Mouse (Mus musculus) midbrain, embryonic 10.5 days (tissue): Measurements from ENCODE around the gene Rps23. TPM values are rescaled to one million over a fixed set of nuclear protein-coding genes. Genes with fewer than 3 reads are reported as not detected.
"Not testable (repeated sequence)": the region's sequence is repeated elsewhere in the genome, so short reads cannot be mapped to it uniquely, and the experiment has no call there.

ENCODE experiments used
- DNase-seq: peaks from one replicate; pipeline ENCODE4 v3.0.0-alpha.2; 2017; ENCODE audit warnings: low spot score
- H3K27ac ChIP-seq: fragments of 300-500 bp; sonication (generic); replicated peaks from 2 replicates; pipeline ENCODE4 v1.5.1; 2016; ENCODE audit warnings: mild to moderate bottlenecking
- H3K27me3 ChIP-seq: fragments of 300-500 bp; sonication (generic); 2 replicates; pipeline ENCODE4 v1.6.1; 2016; ENCODE audit warnings: low read depth, mild to moderate bottlenecking; ENCODE audit not compliant: poor library complexity, severe bottlenecking
- H3K36me3 ChIP-seq: fragments of 300-500 bp; sonication (generic); 2 replicates; pipeline ENCODE4 v1.6.1; 2016; ENCODE audit warnings: mild to moderate bottlenecking, moderate library complexity
- H3K4me1 ChIP-seq: fragments of 300-500 bp; sonication (generic); 2 replicates; pipeline ENCODE4 v1.6.1; 2016
- H3K4me3 ChIP-seq: fragments of 300-500 bp; sonication (generic); 2 replicates; pipeline ENCODE4 v1.5.1; 2016; ENCODE audit warnings: mild to moderate bottlenecking, moderate library complexity
- H3K9me3 ChIP-seq: fragments of 300-500 bp; sonication (generic); replicated peaks from 2 replicates; pipeline ENCODE4 v1.6.1; 2016; ENCODE audit warnings: mild to moderate bottlenecking
- WGBS: fragments of 180-500 bp; shearing (Covaris S2); methylation state at CpG from one replicate; pipeline ENCODE4 v1.1.7; 2016; 5-methylcytosine and 5-hydroxymethylcytosine counted together
- polyA plus RNA-seq: library from polyadenylated mRNA; unstranded; fragments of >200 nt; fragmentation: Nextera tagmentation; extraction: Ambion mirVana; gene quantifications from 2 replicates; pipeline ENCODE4 v1.2.1, GENCODE M21; 2016

The Rps23 gene
- polyA plus RNA-seq, 1 experiment from 2014 or later: 190 TPM

DNA sequence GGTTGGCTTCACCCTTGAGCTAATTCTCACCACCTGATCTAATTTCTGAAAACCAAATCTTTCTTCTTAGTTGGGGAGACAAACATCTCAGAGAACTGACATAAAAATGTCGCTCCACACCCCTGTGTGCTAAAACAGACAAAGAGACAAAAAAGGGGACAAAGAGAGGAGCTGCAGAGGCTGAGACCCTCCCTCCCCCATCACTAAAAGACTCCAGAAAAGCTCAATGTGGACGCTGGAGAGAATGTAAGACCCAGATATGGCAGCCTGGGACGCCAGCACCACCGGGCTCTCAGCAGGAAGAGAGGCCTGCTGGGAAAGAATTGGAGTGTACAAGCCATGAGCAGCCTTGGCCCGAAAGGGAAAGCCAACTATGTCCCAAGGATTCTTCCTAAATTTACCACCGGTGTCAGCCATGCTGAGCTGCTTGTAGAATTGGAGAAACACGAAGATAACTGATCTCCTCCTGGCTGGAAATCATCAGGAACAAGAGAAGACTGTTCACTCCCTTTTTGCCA, 9.0 kb upstream of the Rps23 start:
- Histone ChIP-seq H3K9me3 (no peaks in the 10 kb centered on the region), H3K4me1 (peaks cover 12% of the 10 kb centered on the region), H3K4me3 (no peak overlapping the region), H3K36me3 (no peaks in the 10 kb centered on the region), H3K27me3 (no peaks in the 10 kb centered on the region), H3K27ac (peak overlapping the region; percentile 70; the same call in 1 of the 2 replicates)
- no peak for DNase-seq
- WGBS: 56% methylated on average over 7 of the region's 7 CpGs

DNA sequence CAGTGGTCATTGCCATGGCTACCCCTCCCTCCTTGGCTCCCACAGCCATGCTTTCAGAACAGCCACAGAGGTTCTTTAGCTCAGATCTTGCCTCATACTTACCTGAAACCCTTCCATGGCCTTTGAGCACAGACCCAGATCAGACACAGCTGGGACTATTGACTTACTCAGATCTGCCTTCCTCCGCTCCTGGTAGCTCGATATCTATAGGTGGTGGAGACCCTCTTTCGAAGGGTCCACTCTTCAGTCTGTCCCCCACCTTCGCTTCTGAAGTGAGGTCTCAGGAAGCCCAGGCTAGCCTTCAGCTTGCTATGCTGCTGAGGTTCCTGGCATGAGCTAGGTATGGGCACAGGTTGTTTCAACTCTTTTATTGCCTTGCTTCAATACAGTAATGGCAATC, 8.0 kb upstream of the Rps23 start:
- no peaks in the 10 kb centered on the region for H3K27me3 ChIP-seq
- DNase-seq: no peak
- no peaks in the 10 kb centered on the region for H3K36me3 ChIP-seq
- peaks cover 12% of the 10 kb centered on the region for H3K4me1 ChIP-seq
- H3K9me3 ChIP-seq: no peaks in the 10 kb centered on the region
- no peak overlapping the region for H3K27ac ChIP-seq
- H3K4me3 ChIP-seq: no peak overlapping the region
- 92% methylated on average over 4 of the region's 4 CpGs for WGBS

DNA sequence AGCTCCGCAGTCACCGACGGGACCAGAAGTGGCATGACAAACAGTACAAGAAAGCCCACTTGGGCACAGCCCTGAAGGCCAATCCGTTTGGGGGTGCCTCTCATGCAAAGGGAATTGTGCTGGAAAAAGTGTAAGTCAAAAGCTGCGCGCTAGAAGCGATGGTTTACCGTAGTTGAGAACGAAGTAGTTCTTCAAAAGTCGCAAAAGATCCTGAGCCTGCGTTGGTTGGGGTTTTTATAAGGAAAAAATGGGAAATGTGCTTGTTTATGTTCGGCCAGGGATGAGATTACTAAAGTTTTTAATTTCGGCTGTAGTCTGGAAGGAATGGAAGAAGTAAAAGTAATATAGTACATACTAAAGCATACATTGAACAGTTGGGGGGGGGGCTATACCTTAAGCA, 859 bp downstream of the Rps23 start:
- Histone ChIP-seq H3K27ac (peak overlapping the region; percentile 97), H3K4me3 (peak overlapping the region; percentile 87), H3K36me3 (peaks cover 44% of the 10 kb centered on the region)
- not testable (repeated sequence) for H3K4me1 ChIP-seq, H3K9me3 ChIP-seq, DNase-seq, H3K27me3 ChIP-seq
- WGBS: under 1% methylated on average over 13 of the region's 13 CpGs

DNA sequence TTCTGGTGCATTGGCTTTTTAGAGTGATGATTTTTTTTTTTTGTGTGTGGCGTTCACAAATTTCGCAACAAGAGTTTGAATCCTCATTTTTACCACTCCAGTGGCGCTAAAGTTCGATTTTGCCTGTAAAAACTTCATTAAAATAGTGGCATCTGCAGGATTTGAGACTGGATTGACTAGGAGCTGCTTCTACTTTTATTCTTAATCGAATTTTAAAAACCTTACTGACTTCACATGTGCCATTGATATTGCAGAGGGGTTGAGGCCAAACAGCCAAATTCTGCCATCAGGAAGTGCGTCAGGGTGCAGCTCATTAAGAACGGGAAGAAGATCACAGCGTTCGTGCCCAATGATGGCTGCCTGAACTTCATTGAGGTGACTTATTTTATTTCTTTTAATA, 1.3 kb downstream of the Rps23 start:
- H3K4me3 ChIP-seq: peak overlapping the region; percentile 87
- 55% methylated on average over 9 of the region's 9 CpGs for whole genome bisulfite sequencing
- H3K27ac ChIP-seq: peak overlapping the region; percentile 97
- H3K4me1 ChIP-seq: peaks cover 5% of the 10 kb centered on the region; the same call in 1 of the 2 replicates
- H3K9me3 ChIP-seq: no peaks in the 10 kb centered on the region
- no peak for DNase-seq
- no peaks in the 10 kb centered on the region for H3K27me3 ChIP-seq
- H3K36me3 ChIP-seq: peaks cover 49% of the 10 kb centered on the region

DNA sequence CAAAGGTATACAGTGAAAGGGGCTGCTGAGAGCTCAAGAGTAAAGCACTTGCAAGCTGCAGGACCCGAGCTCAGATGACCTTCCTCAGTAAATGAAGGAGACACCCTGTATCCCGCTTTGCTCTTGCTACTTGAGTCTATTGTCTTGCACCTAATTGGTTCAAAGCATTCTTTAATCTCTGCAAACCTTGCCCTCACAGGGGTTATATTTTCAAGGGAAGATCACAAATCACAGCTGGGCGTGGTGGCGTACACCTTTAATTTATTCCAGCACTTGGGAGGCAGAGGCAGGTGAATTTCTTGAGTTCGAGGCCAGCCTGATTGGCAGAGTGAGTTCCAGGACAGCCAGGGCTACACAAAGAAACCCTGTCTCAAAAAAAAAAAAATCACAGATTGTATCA, 2.4 kb downstream of the Rps23 start:
- Histone ChIP-seq H3K27ac (no peak overlapping the region), H3K4me1 (peaks cover 5% of the 10 kb centered on the region; the same call in 1 of the 2 replicates), H3K9me3 (no peaks in the 10 kb centered on the region), H3K4me3 (no peak overlapping the region), H3K36me3 (peaks cover 50% of the 10 kb centered on the region), H3K27me3 (no peaks in the 10 kb centered on the region)
- DNase-seq: no peak
- WGBS: 94% methylated on average over 5 of the region's 5 CpGs

DNA sequence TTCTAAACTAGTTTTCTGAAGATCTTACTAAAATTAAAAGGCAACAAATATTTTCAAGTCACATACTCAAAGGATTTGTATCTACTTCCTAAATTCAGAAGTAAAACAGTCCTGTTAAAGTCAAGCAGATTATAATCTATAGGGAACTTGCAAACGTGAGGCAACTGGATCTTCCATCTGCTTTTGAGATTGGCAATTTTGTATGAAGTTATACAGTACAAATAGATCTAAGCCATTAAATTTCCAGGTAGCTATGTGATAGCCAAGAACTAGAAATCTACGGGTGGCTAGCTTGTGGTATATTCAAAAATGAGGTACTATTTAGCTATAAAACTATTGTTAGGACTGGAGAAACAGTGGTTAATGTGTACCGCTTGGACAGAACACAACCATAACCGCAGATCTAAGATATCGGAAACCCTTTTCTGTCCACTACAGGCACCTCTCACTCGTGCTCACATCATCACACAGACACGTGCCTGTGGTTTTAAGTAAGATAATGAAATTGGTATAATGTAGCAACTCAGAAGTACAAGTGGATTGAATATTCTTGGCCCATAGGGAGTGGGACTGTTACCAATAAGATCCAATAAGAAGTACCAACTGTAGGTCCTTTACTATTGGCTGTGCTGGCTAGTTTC, 3.5 kb downstream of the Rps23 start:
- Histone ChIP-seq H3K9me3 (no peaks in the 10 kb centered on the region), H3K27ac (no peak overlapping the region), H3K36me3 (peaks cover 50% of the 10 kb centered on the region), H3K27me3 (no peaks in the 10 kb centered on the region), H3K4me1 (peaks cover 5% of the 10 kb centered on the region; the same call in 1 of the 2 replicates), H3K4me3 (no peak overlapping the region)
- WGBS: 83% methylated on average over 7 of the region's 7 CpGs
- no peak for DNase-seq

DNA sequence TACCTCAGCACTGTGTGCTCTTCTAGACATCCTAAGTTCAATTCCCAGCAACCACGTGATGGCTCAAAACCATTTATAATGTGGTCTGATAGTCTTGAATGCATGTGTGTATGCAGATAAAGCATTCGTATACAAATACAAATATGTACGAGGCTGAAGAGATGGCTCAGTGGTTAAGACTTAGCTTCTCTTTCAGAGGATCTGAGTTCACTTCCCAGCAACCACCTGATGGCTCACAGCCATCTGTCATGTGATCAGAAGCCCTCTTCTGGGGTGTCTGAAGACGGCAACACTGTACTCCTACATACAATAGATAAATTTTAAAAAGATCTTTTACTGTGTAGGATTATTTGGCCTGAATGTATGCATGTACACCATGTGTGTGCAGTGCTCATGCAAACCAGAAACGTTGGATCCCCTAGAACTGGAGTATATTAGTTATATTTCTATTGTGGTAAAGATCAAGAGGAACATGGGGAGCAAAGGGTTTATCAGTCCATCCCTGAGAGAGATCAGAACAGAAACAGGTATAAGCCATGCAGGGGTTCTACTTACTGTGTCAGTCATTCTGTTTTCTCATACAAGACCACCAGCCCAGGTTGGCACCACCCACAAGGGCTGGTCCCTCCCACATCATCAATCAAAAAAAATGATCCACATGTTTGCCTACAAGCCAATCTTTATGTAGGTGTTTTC, 4.3 kb downstream of the Rps23 start:
- H3K36me3 ChIP-seq: peaks cover 50% of the 10 kb centered on the region
- no peak for DNase-seq
- H3K4me1 ChIP-seq: peaks cover 5% of the 10 kb centered on the region; the same call in 1 of the 2 replicates
- WGBS: 81% methylated on average over 5 of the region's 5 CpGs
- no peak overlapping the region for H3K27ac ChIP-seq
- no peaks in the 10 kb centered on the region for H3K27me3 ChIP-seq
- no peak overlapping the region for H3K4me3 ChIP-seq
- H3K9me3 ChIP-seq: no peaks in the 10 kb centered on the region

DNA sequence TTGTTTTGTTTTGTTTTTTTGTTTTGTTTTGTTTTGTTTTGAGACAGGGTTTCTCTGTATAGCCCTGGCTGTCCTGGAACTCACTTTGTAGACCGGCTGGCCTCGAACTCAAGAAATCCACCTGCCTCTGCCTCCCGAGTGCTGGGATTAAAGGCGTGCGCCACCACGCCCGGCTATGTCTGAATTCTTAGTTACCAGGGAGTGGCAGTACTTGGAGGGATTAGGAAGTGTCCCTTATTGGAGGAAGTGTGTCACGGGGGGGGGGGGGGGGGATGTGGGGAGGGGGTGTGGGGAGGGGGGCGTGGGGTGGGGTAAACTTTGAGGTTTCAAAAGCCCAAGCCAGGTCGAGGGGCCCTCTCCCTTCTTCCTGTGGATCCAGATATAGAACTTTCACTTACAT, 5.5 kb downstream of the Rps23 start:
- 94% methylated on average over 9 of the region's 10 CpGs for WGBS
- H3K4me1 ChIP-seq, DNase-seq, H3K4me3 ChIP-seq, H3K27ac ChIP-seq, H3K9me3 ChIP-seq, H3K27me3 ChIP-seq: not testable (repeated sequence)
- H3K36me3 ChIP-seq: peaks cover 50% of the 10 kb centered on the region

DNA sequence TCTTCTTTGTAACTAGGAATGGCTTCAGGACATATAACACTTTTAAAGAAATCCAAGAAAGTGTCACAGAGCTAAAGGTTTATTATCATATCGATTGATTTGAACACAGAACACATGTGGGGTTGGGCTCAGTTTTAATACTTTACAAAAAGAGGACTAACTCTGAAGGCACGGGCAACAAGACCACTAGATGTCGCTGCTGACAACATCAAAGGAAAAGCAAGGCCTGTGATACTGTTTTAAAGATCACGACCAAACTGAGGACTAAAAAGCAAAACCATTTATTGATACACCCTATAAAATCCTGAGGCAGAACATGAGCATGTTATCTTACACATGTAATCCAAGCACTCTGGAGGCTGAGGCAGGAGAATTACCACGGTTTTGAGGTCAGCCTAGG, 7.1 kb downstream of the Rps23 start:
- peak; percentile 53 for DNase-seq
- H3K4me3 ChIP-seq: no peak overlapping the region
- H3K27ac ChIP-seq: no peak overlapping the region
- H3K36me3 ChIP-seq: peaks cover 44% of the 10 kb centered on the region
- H3K27me3 ChIP-seq: no peaks in the 10 kb centered on the region
- 31% methylated on average over 5 of the region's 5 CpGs for WGBS
- peaks cover 6% of the 10 kb centered on the region for H3K4me1 ChIP-seq
- no peaks in the 10 kb centered on the region for H3K9me3 ChIP-seq

DNA sequence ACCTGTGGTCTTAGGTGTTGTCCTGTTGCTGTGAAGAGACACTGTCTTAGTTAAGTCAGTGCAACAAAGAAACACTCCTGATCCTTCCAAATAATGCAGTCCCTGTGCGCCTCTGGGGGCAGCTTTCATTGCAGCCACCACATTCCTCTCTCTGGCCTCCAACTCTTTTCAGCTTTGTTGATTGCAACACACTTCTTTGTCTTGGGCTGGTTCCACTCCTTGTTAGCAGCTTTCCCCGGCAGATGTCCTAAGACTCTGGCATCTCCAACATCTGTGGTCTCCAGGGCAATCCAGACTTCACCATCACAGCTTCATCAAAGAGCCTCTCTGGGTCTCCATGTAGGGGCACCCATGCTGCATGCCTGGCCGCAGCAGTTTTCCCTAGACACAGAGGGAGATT, 10.5 kb downstream of the Rps23 start:
- 65% methylated on average over 3 of the region's 3 CpGs for WGBS
- H3K27me3 ChIP-seq: no peaks in the 10 kb centered on the region
- H3K4me1 ChIP-seq: peaks cover 6% of the 10 kb centered on the region
- DNase-seq: no peak
- H3K27ac ChIP-seq: no peak overlapping the region
- no peaks in the 10 kb centered on the region for H3K9me3 ChIP-seq
- no peak overlapping the region for H3K4me3 ChIP-seq
- peaks cover 9% of the 10 kb centered on the region for H3K36me3 ChIP-seq

DNA sequence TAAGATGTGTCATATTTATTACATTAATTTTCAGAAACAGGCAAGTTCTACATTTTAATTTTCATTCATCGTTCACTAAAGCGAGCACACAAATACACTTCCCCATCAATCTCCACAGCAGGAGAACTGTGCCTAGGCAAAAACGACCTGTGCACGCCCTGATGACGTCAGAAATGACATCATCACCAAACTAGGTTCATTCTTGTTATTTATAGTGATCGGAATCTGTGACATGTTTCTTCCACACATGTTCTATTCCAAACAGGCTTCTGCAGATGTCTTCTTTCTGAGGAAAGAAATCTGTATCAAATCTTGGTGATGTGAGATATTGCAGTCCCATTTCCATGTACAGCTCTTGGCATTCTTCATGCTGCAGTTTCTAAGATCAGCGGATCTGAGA, 13.1 kb downstream of the Rps23 start:
- peaks cover 6% of the 10 kb centered on the region for H3K4me1 ChIP-seq
- no peak for DNase-seq
- no peaks in the 10 kb centered on the region for H3K27me3 ChIP-seq
- H3K9me3 ChIP-seq: no peaks in the 10 kb centered on the region
- no peaks in the 10 kb centered on the region for H3K36me3 ChIP-seq
- H3K4me3 ChIP-seq: no peak overlapping the region
- WGBS: 88% methylated on average over 7 of the region's 7 CpGs
- H3K27ac ChIP-seq: no peak overlapping the region

DNA sequence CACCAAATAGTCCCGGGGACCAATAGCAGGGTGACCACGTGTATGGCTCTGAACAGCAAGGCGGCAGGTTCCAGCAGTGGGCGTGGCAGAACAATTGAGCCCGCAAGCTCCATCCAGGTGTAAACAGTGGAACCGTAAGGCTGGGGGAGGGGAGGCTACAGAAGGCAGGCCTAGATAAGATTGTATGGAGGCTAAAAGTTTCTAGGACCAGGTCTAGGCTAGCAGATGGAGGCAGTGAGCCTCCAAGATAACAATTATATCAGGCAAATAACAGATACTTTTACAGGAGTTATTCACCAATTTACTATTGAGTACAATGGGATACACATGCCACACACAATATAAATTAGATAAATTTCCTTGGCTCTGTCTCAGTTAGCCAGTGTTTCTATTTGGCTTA, 16.4 kb downstream of the Rps23 start:
- no peak for DNase-seq
- Histone ChIP-seq H3K27ac (no peak overlapping the region), H3K27me3 (no peaks in the 10 kb centered on the region), H3K36me3 (no peaks in the 10 kb centered on the region), H3K4me3 (no peak overlapping the region), H3K9me3 (no peaks in the 10 kb centered on the region), H3K4me1 (no peaks in the 10 kb centered on the region)
- WGBS: 65% methylated on average over 6 of the region's 6 CpGs

DNA sequence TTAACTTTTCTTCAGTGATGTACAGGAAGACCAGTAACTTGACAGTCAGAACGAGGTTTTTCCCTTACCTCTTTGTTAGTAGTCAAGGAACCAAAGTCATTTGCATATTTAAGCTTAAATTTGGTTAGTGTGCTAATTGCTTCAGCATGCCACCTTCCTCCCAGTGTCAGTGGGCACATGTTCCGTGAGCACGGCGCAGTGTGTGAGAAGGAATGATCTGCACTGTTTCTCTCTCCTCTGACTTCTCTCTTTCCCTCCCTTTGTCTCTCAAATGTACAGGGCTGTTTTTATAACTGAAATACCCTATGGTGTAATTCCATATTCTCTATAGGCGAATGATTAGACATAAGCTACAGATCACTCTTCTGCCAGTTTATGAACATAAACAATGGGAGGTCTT, 16.8 kb downstream of the Rps23 start:
- WGBS: 82% methylated on average over 5 of the region's 5 CpGs
- Histone ChIP-seq H3K9me3 (no peaks in the 10 kb centered on the region), H3K4me3 (no peak overlapping the region), H3K36me3 (no peaks in the 10 kb centered on the region), H3K27me3 (no peaks in the 10 kb centered on the region), H3K27ac (no peak overlapping the region), H3K4me1 (no peaks in the 10 kb centered on the region)
- DNase-seq: no peak
